Mouse (Mus musculus): ENCODE measurements around the gene Caskin1.

- no peak for TF ChIP-seq POLR2A (IDR thresholded peaks at IDR 0.05; ENCODE audit: borderline replicate concordance, extremely low read depth, low read depth, low read length)
- no peak for TF ChIP-seq CTCF (IDR thresholded peaks at IDR 0.05; ENCODE audit: insufficient read depth, low read length)
Observed at GRCm38 (mm10) chr17:24532045-24532444, 43.6 kb downstream of the Caskin1 start.

All from lung, adult 2 months (tissue).